Mouse (Mus musculus) embryonic facial prominence, embryonic 15.5 days (tissue): ENCODE measurements at regions not wholly inside any gene's neighbourhood (a gene's known extent, or its start where the extent isn't known, plus 50 kb on each side); places are given as distances from the start of the nearest gene placed in this dataset.

Experiments used
- ATAC-seq: fragments of 200-750 bp; cut with Nextera tagmentation; 2 replicates; pipeline ENCODE4 v1.8.0; 2017; ENCODE audit warnings: low read depth, moderate TSS enrichment; ENCODE audit not compliant: insufficient number of reproducible peaks, low FRiP score, low TSS enrichment
- H3K27ac ChIP-seq: fragments of 300-500 bp; sonication (generic); replicated peaks from 2 replicates; pipeline ENCODE4 v1.5.1; 2015; ENCODE audit warnings: mild to moderate bottlenecking, inconsistent platforms
- H3K27me3 ChIP-seq: fragments of 300-500 bp; sonication (generic); 2 replicates; pipeline ENCODE4 v1.6.1; 2015; ENCODE audit warnings: inconsistent platforms
- H3K36me3 ChIP-seq: fragments of 300-500 bp; sonication (generic); 2 replicates; pipeline ENCODE4 v1.6.1; 2015; ENCODE audit warnings: mild to moderate bottlenecking, inconsistent platforms
- H3K4me1 ChIP-seq: fragments of 300-500 bp; sonication (generic); 2 replicates; pipeline ENCODE4 v1.6.1; 2015; ENCODE audit warnings: inconsistent platforms
- H3K4me2 ChIP-seq: fragments of 300-500 bp; sonication (generic); replicated peaks from 2 replicates; pipeline ENCODE4 v1.6.1; 2015; ENCODE audit warnings: mild to moderate bottlenecking, inconsistent platforms
- H3K4me3 ChIP-seq: fragments of 300-500 bp; sonication (generic); replicated peaks from 2 replicates; pipeline ENCODE4 v1.5.1; 2015; ENCODE audit warnings: mild to moderate bottlenecking, inconsistent platforms
- H3K9ac ChIP-seq: fragments of 300-500 bp; sonication (generic); 2 replicates; pipeline ENCODE4 v1.6.1; 2015; ENCODE audit warnings: inconsistent platforms
- H3K9me3 ChIP-seq: fragments of 300-500 bp; sonication (generic); replicated peaks from 2 replicates; pipeline ENCODE4 v1.6.1; 2016; ENCODE audit warnings: inconsistent platforms
- WGBS: fragments of 180-500 bp; shearing (Covaris S2); methylation state at CpG from one replicate; pipeline ENCODE4 v1.1.7; 2015; 5-methylcytosine and 5-hydroxymethylcytosine counted together

GRCm38 (mm10) chr9:61238687-61239250, 133.4 kb upstream of the Tle3 start:
- Histone ChIP-seq H3K9ac (no peak overlapping the region), H3K4me2 (no peak overlapping the region), H3K9me3 (no peaks in the 10 kb centered on the region), H3K36me3 (no peaks in the 10 kb centered on the region), H3K4me1 (peaks cover 11% of the 10 kb centered on the region), H3K27me3 (peaks cover 31% of the 10 kb centered on the region), H3K27ac (no peak overlapping the region), H3K4me3 (no peak overlapping the region)
- no peak for ATAC-seq
- WGBS, result 48% methylated on average over 4 of the region's 4 CpGs

DNA sequence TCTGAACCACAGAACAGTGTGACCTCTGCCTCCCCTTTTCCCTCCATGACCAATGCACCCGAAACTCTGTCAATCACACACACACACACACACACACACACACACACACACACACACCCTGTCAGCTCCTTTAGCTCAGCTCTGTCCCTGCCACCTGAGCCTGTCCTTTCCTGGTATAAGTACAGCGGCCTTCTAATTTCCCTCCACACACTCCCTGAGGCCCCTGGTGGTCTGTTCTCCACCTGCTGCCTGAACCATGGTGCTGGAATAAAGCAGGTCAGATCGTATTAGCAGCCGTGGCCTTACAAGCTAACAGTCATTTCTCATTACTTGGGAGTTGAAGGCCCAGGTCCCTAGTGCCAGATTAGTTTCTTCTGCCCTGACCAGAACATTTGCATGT, 132.8 kb upstream of the Tle3 start:
- H3K36me3 ChIP-seq, result no peaks in the 10 kb centered on the region
- no peak overlapping the region for H3K27ac ChIP-seq
- no peaks in the 10 kb centered on the region for H3K9me3 ChIP-seq
- H3K4me3 ChIP-seq, result no peak overlapping the region
- ATAC-seq, result no peak
- 65% methylated on average over 4 of the region's 4 CpGs for WGBS
- H3K4me1 ChIP-seq, result peaks cover 11% of the 10 kb centered on the region
- peaks cover 27% of the 10 kb centered on the region for H3K27me3 ChIP-seq
- H3K4me2 ChIP-seq, result no peak overlapping the region
- no peak overlapping the region for H3K9ac ChIP-seq

- no peak overlapping the region for H3K4me2 ChIP-seq
- H3K9me3 ChIP-seq, result no peaks in the 10 kb centered on the region
- H3K4me1 ChIP-seq, result 0 out of 2 replicates have a peak, but pooled peaks cover under 1% of the 10 kb centered on the region
- H3K36me3 ChIP-seq, result no peaks in the 10 kb centered on the region
- no peak overlapping the region for H3K9ac ChIP-seq
- H3K27ac ChIP-seq, result no peak overlapping the region
- H3K27me3 ChIP-seq, result peaks cover 27% of the 10 kb centered on the region
- no peak for ATAC-seq
- no peak overlapping the region for H3K4me3 ChIP-seq
- WGBS, result 63% methylated on average over 8 of the region's 8 CpGs
Observed at GRCm38 (mm10) chr9:61241442-61241841, 130.7 kb upstream of the Tle3 start.

GRCm38 (mm10) chr9:61242167-61242860, 129.9 kb upstream of the Tle3 start:
- H3K4me2 ChIP-seq, result no peak overlapping the region
- no peaks in the 10 kb centered on the region for H3K9me3 ChIP-seq
- H3K27me3 ChIP-seq, result peaks cover 22% of the 10 kb centered on the region
- no peak overlapping the region for H3K27ac ChIP-seq
- H3K9ac ChIP-seq, result no peak overlapping the region
- ATAC-seq, result no peak
- H3K4me1 ChIP-seq, result no peaks in the 10 kb centered on the region
- no peaks in the 10 kb centered on the region for H3K36me3 ChIP-seq
- no peak overlapping the region for H3K4me3 ChIP-seq
- 75% methylated on average over 9 of the region's 9 CpGs for WGBS

DNA sequence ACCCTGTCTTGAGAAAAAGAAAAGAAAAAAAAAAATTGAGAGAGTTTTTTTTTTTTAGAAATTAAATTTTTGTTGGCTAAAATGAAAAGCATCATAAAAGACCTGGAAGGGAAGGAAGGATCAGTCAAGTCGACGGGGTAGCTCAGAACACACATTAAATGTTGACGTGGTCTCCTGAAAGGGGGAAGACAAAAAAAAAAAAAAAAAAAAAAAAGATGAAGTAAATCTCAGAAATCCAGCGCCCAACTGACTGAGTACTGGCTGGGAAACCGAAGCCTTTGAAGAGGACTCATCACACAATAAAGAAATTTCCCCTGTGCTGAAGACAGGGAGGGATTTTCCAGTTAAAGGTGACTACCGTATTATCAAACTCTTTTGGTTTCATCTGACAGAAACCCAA, 128.9 kb upstream of the Tle3 start:
- no peak for ATAC-seq
- 57% methylated on average over 6 of the region's 6 CpGs for WGBS

GRCm38 (mm10) chr9:61249691-61250425, 122.3 kb upstream of the Tle3 start:
- Histone ChIP-seq H3K27me3 (0 out of 2 replicates have a peak, but pooled peaks cover 6% of the 10 kb centered on the region), H3K4me3 (no peak overlapping the region), H3K9me3 (no peaks in the 10 kb centered on the region), H3K36me3 (no peaks in the 10 kb centered on the region), H3K4me2 (no peak overlapping the region), H3K9ac (no peak overlapping the region), H3K4me1 (0 out of 2 replicates have a peak, but pooled peaks cover 5% of the 10 kb centered on the region), H3K27ac (no peak overlapping the region)
- WGBS, result 35% methylated on average over 5 of the region's 5 CpGs
- ATAC-seq, result no peak

More for the DNA sequence above, 128.9 kb upstream of the Tle3 start:
- Histone ChIP-seq H3K27me3 (peaks cover 14% of the 10 kb centered on the region), H3K36me3 (no peaks in the 10 kb centered on the region), H3K27ac (no peak overlapping the region), H3K9ac (no peak overlapping the region), H3K4me1 (no peaks in the 10 kb centered on the region), H3K4me3 (no peak overlapping the region), H3K9me3 (no peaks in the 10 kb centered on the region), H3K4me2 (no peak overlapping the region)

DNA sequence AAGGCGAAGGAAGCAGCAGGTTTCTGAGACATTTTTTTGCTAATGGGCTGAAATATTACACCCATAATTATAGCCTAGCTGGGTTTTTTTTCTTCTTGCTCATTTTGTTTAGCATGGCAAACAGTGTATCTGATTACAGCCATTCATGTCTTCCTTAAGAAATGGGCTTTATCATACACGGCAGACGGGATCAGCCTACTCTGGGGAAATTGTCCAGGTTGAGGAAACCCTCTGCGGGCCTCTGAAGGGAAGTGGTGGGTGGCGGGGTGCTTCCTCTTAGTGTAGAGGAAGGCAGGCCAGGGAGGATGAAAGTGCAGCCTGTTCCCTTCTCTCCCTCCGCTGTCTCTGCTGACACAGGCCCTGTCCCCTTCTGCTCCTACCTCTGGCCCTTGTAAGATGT, 120.6 kb upstream of the Tle3 start:
- 28% methylated on average over 6 of the region's 6 CpGs for WGBS
- Histone ChIP-seq H3K36me3 (no peaks in the 10 kb centered on the region), H3K4me1 (0 out of 2 replicates have a peak, but pooled peaks cover 5% of the 10 kb centered on the region), H3K4me2 (no peak overlapping the region), H3K4me3 (no peak overlapping the region), H3K9me3 (no peaks in the 10 kb centered on the region), H3K27ac (no peak overlapping the region), H3K9ac (no peak overlapping the region), H3K27me3 (0 out of 2 replicates have a peak, but pooled peaks cover 6% of the 10 kb centered on the region)
- no peak for ATAC-seq

GRCm38 (mm10) chr9:61253761-61254160, 118.4 kb upstream of the Tle3 start:
- ATAC-seq, result no peak
- WGBS, result 76% methylated on average over 3 of the region's 3 CpGs
- Histone ChIP-seq H3K4me3 (no peak overlapping the region), H3K9ac (no peak overlapping the region), H3K36me3 (no peaks in the 10 kb centered on the region), H3K4me2 (no peak overlapping the region), H3K9me3 (no peaks in the 10 kb centered on the region), H3K27me3 (peaks cover 6% of the 10 kb centered on the region; the same call in 1 of the 2 replicates), H3K4me1 (0 out of 2 replicates have a peak, but pooled peaks cover 10% of the 10 kb centered on the region), H3K27ac (no peak overlapping the region)

DNA sequence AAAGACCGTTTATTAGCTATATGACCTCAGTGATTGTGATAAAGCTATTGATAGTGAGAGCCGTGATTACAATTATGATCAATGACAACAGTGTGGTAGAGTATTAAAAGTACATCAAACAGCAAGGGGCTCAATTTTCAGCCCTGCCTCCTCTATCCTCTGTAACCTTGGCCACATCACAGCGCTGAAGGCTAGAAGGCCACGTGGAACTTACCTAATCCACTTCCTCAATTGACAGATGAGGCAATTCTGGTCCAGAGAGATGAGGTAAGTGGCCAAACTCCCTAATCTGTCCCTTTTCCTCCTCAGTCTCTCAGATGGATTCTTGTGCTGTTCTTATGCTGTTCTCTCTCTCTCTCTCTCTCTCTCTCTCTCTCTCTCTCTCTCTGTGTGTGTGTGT, 114.7 kb upstream of the Tle3 start:
- no peak for ATAC-seq
- H3K4me1 ChIP-seq, result peaks cover 37% of the 10 kb centered on the region

DNA sequence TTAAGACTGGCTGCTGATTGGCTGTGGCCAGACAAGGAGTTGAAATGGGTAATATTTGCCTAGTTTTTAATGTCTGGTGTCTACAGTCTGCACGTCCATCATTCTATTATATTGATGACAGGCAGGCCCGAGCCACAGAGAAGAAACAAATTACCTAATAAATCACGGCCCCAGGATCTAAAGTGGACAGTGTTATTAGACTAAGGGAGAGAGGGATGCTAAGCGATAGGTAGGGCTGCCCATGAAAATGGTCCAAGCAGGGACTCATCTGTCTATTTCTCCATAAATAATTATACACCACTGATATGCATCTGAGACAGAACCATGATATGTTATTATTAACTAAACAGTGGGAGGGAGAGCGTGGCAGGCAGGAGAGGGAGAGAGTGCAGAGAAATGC, 114.1 kb upstream of the Tle3 start:
- no peak for ATAC-seq

More for the DNA sequence above, 114.7 kb upstream of the Tle3 start:
- Histone ChIP-seq H3K36me3 (no peaks in the 10 kb centered on the region), H3K9me3 (no peaks in the 10 kb centered on the region), H3K4me3 (no peak overlapping the region), H3K4me2 (no peak overlapping the region), H3K27ac (no peak overlapping the region), H3K9ac (no peak overlapping the region), H3K27me3 (peaks cover 6% of the 10 kb centered on the region; the same call in 1 of the 2 replicates)
- WGBS, result 24% methylated on average over 4 of the region's 4 CpGs

GRCm38 (mm10) chr9:61259421-61260174, 112.6 kb upstream of the Tle3 start:
- H3K4me3 ChIP-seq, result no peak overlapping the region
- H3K27ac ChIP-seq, result peak overlapping the region; percentile 66
- H3K27me3 ChIP-seq, result no peaks in the 10 kb centered on the region; the same call in 1 of the 2 replicates
- no peak overlapping the region for H3K9ac ChIP-seq
- peaks cover 37% of the 10 kb centered on the region for H3K4me1 ChIP-seq
- no peaks in the 10 kb centered on the region for H3K9me3 ChIP-seq
- H3K4me2 ChIP-seq, result no peak overlapping the region; the same call in 1 of the 2 replicates
- no peaks in the 10 kb centered on the region for H3K36me3 ChIP-seq
- peak; percentile 81 for ATAC-seq
- 8% methylated on average over 7 of the region's 7 CpGs for WGBS

More for the DNA sequence above, 114.1 kb upstream of the Tle3 start:
- H3K4me2 ChIP-seq, result no peak overlapping the region
- H3K4me3 ChIP-seq, result no peak overlapping the region
- no peak overlapping the region for H3K27ac ChIP-seq
- H3K9me3 ChIP-seq, result no peaks in the 10 kb centered on the region
- WGBS, result 61% methylated on average over 5 of the region's 5 CpGs
- no peaks in the 10 kb centered on the region for H3K36me3 ChIP-seq
- peaks cover 4% of the 10 kb centered on the region; the same call in 1 of the 2 replicates for H3K27me3 ChIP-seq
- no peak overlapping the region for H3K9ac ChIP-seq
- peaks cover 37% of the 10 kb centered on the region for H3K4me1 ChIP-seq
